In genomic region chr3:130556263-130556662, GRCm38 (mm10) we compare ENCODE assay signal across 27 mouse cellular contexts.
A peak's percentile ranks its signal among the peaks of the same experiment; 100 is the strongest.
DNase-seq lines count a peak whose midpoint lies in the region; ATAC-seq and TF ChIP-seq lines count a peak whose summit lies in the region.
"Had no signal": no experiment of that assay in that cellular context is flagged by ENCODE, and none has a peak within 500 bp of the region (broad histone marks: within the 10 kb centered on the region; RNA-seq: fewer than 3 reads in every experiment).

No protein-coding gene starts in this region.

- no peak for ATAC-seq in kidney, embryonic 15.5 days (replicated peaks; ENCODE audit: low FRiP score)
- no peak for ATAC-seq in kidney, postnatal 0 days (replicated peaks; ENCODE audit: low FRiP score, low read depth)
- no peak; the same call in 1 of the 2 replicates for ATAC-seq in kidney, embryonic 14.5 days (ENCODE audit: low FRiP score, low TSS enrichment)
- ATAC-seq in stomach, embryonic 14.5 days (ENCODE audit: insufficient number of reproducible peaks, insufficient read depth, low FRiP score, low read depth), result peak; percentile 75; the same call in 1 of the 2 replicates
- peak; percentile 86 for ATAC-seq in stomach, embryonic 16.5 days (ENCODE audit: insufficient read depth, low FRiP score)
- ATAC-seq: CD4-positive, CD25-positive, alpha-beta regulatory T cell, adult 4 months; forebrain, embryonic 13.5 days; forebrain, embryonic 15.5 days; Patski had no signal

- WGBS in kidney, embryonic 15.5 days, result 32% methylated on average over 1 of the region's 1 CpGs
- WGBS in kidney, postnatal 0 days, result 24% methylated on average over 1 of the region's 1 CpGs
- 45% methylated on average over 1 of the region's 1 CpGs for WGBS in kidney, embryonic 14.5 days
- 14% methylated on average over 1 of the region's 1 CpGs for WGBS in stomach, embryonic 14.5 days
- WGBS in stomach, embryonic 16.5 days, result 15% methylated on average over 1 of the region's 1 CpGs

- DNase-seq in kidney, postnatal 25 days, result no peak
- DNase-seq in kidney, postnatal 0 days (ENCODE audit: low spot score), result peak; percentile 67
- no peak for DNase-seq in embryo, embryonic 9.5 days (ENCODE audit: extremely low spot score)
- DNase-seq in T-cell, adult 2 months (ENCODE audit: low spot score), result no peak
- DNase-seq: adrenal gland, adult 2 months; adrenal gland, postnatal 10 days; adrenal gland, postnatal 25 days; B cell, adult 2 months; cerebellum, adult 11 months; cerebellum, adult 18-20 months; cerebellum, adult 8-10 months; cerebellum, adult 9-11 months; cerebellum, postnatal 14 days; cerebellum, postnatal 36 days; embryo, embryonic 11 days had no signal

- no peaks in the 10 kb centered on the region for H3K27me3 ChIP-seq in kidney, embryonic 15.5 days
- H3K27me3 ChIP-seq in kidney, postnatal 0 days (ENCODE audit: insufficient read depth, low read length), result no peaks in the 10 kb centered on the region
- no peaks in the 10 kb centered on the region for H3K27me3 ChIP-seq in kidney, embryonic 14.5 days (ENCODE audit: control insufficient read depth, insufficient read depth, low read length)
- H3K27me3 ChIP-seq in stomach, embryonic 14.5 days (ENCODE audit: control insufficient read depth, insufficient read depth, low read length), result peaks cover 2% of the 10 kb centered on the region; the same call in 1 of the 2 replicates
- H3K27me3 ChIP-seq in stomach, embryonic 16.5 days (ENCODE audit: control insufficient read depth, insufficient read depth, low read length), result peaks cover 9% of the 10 kb centered on the region; the same call in 1 of the 2 replicates
- H3K27me3 ChIP-seq: CH12.LX; embryonic facial prominence, embryonic 12.5 days; forebrain, embryonic 13.5 days; forebrain, embryonic 15.5 days had no signal

- no peaks in the 10 kb centered on the region for H3K9me3 ChIP-seq in kidney, embryonic 15.5 days (replicated peaks)
- H3K9me3 ChIP-seq in kidney, postnatal 0 days (replicated peaks; ENCODE audit: low read length), result no peaks in the 10 kb centered on the region
- no peaks in the 10 kb centered on the region for H3K9me3 ChIP-seq in kidney, embryonic 14.5 days (ENCODE audit: control insufficient read depth, low read length)
- H3K9me3 ChIP-seq in stomach, embryonic 14.5 days (ENCODE audit: control insufficient read depth, low read depth, low read length), result no peaks in the 10 kb centered on the region
- H3K9me3 ChIP-seq in stomach, embryonic 16.5 days (replicated peaks; ENCODE audit: control insufficient read depth, low read length), result no peaks in the 10 kb centered on the region
- H3K9me3 ChIP-seq: embryonic facial prominence, embryonic 10.5 days; embryonic facial prominence, embryonic 12.5 days; forebrain, embryonic 13.5 days; forebrain, embryonic 15.5 days had no signal

- H3K36me3 ChIP-seq in kidney, embryonic 15.5 days, result no peaks in the 10 kb centered on the region
- H3K36me3 ChIP-seq in kidney, postnatal 0 days (ENCODE audit: insufficient read depth, low read length), result no peaks in the 10 kb centered on the region
- H3K36me3 ChIP-seq in kidney, embryonic 14.5 days (ENCODE audit: control insufficient read depth, insufficient read depth, low read length), result no peaks in the 10 kb centered on the region
- H3K36me3 ChIP-seq in stomach, embryonic 14.5 days (ENCODE audit: control insufficient read depth, insufficient read depth, low read length), result no peaks in the 10 kb centered on the region
- no peaks in the 10 kb centered on the region for H3K36me3 ChIP-seq in stomach, embryonic 16.5 days (ENCODE audit: control insufficient read depth, insufficient read depth, low read length)
- H3K36me3 ChIP-seq: embryonic facial prominence, embryonic 10.5 days; embryonic facial prominence, embryonic 12.5 days; forebrain, embryonic 15.5 days; G1E had no signal

- H3K9ac ChIP-seq in kidney, embryonic 15.5 days, result no peak overlapping the region
- no peak overlapping the region for H3K9ac ChIP-seq in kidney, postnatal 0 days (ENCODE audit: low read depth, low read length)
- H3K9ac ChIP-seq in kidney, embryonic 14.5 days (ENCODE audit: low read depth, low read length), result no peak overlapping the region
- H3K9ac ChIP-seq in stomach, embryonic 14.5 days (replicated peaks; ENCODE audit: low read depth, low read length), result no peak overlapping the region
- no peak overlapping the region for H3K9ac ChIP-seq in stomach, embryonic 16.5 days (ENCODE audit: low read length)
- H3K9ac ChIP-seq: embryonic facial prominence, embryonic 12.5 days; forebrain, embryonic 13.5 days; forebrain, embryonic 15.5 days had no signal

- no peaks in the 10 kb centered on the region for H3K4me1 ChIP-seq in kidney, embryonic 15.5 days
- H3K4me1 ChIP-seq in kidney, postnatal 0 days (replicated peaks; ENCODE audit: insufficient read depth, low read length), result no peaks in the 10 kb centered on the region
- H3K4me1 ChIP-seq in kidney, embryonic 14.5 days (ENCODE audit: control insufficient read depth, insufficient read depth, low read length), result no peaks in the 10 kb centered on the region
- no peaks in the 10 kb centered on the region for H3K4me1 ChIP-seq in stomach, embryonic 14.5 days (ENCODE audit: control insufficient read depth, insufficient read depth, low read length)
- no peaks in the 10 kb centered on the region for H3K4me1 ChIP-seq in stomach, embryonic 16.5 days (ENCODE audit: control insufficient read depth, insufficient read depth, low read length)
- H3K4me1 ChIP-seq: embryonic facial prominence, embryonic 10.5 days; embryonic facial prominence, embryonic 12.5 days; forebrain, embryonic 13.5 days; forebrain, embryonic 15.5 days had no signal

- no peak for TF ChIP-seq CTCF in kidney, postnatal 0 days (IDR thresholded peaks at IDR 0.05; ENCODE audit: low read depth)

- H3K27ac ChIP-seq in kidney, embryonic 15.5 days, result peak overlapping the region; percentile 60; the same call in 1 of the 2 replicates
- no peak overlapping the region for H3K27ac ChIP-seq in kidney, postnatal 0 days
- H3K27ac ChIP-seq in kidney, embryonic 14.5 days (ENCODE audit: low read depth, low read length), result no peak overlapping the region
- H3K27ac ChIP-seq in stomach, embryonic 14.5 days (ENCODE audit: low read length), result no peak overlapping the region
- H3K27ac ChIP-seq in stomach, embryonic 16.5 days (ENCODE audit: low read length), result no peak overlapping the region
- H3K27ac ChIP-seq: embryonic facial prominence, embryonic 10.5 days; embryonic facial prominence, embryonic 12.5 days; forebrain, embryonic 13.5 days; forebrain, embryonic 15.5 days had no signal

- no peak overlapping the region for H3K4me2 ChIP-seq in kidney, embryonic 15.5 days
- H3K4me2 ChIP-seq in kidney, postnatal 0 days (ENCODE audit: low read length), result no peak overlapping the region
- no peak overlapping the region for H3K4me2 ChIP-seq in kidney, embryonic 14.5 days (replicated peaks; ENCODE audit: low read depth, low read length)
- no peak overlapping the region for H3K4me2 ChIP-seq in stomach, embryonic 14.5 days (replicated peaks; ENCODE audit: low read depth, low read length)
- H3K4me2 ChIP-seq in stomach, embryonic 16.5 days (ENCODE audit: low read depth, low read length), result no peak overlapping the region
- H3K4me2 ChIP-seq: embryonic facial prominence, embryonic 12.5 days; forebrain, embryonic 13.5 days; forebrain, embryonic 15.5 days had no signal

- H3K4me3 ChIP-seq in kidney, embryonic 15.5 days (replicated peaks), result no peak overlapping the region
- H3K4me3 ChIP-seq in kidney, postnatal 0 days (replicated peaks; ENCODE audit: low read depth, low read length), result no peak overlapping the region
- no peak overlapping the region for H3K4me3 ChIP-seq in kidney, embryonic 14.5 days (ENCODE audit: low read length)
- H3K4me3 ChIP-seq in stomach, embryonic 14.5 days (ENCODE audit: low read depth, low read length), result no peak overlapping the region
- H3K4me3 ChIP-seq in stomach, embryonic 16.5 days (replicated peaks; ENCODE audit: low read length), result no peak overlapping the region
- H3K4me3 ChIP-seq: embryonic facial prominence, embryonic 10.5 days; embryonic facial prominence, embryonic 12.5 days; forebrain, embryonic 13.5 days; forebrain, embryonic 15.5 days had no signal

Comparison
In these comparisons a context has a peak if more than half of its experiments do, and no peak if none do; other contexts are left out.
1. ATAC-seq: peak in stomach, embryonic 14.5 days (single experiment) and stomach, embryonic 16.5 days (single experiment); none in kidney, embryonic 15.5 days (single experiment), kidney, postnatal 0 days (single experiment) and kidney, embryonic 14.5 days (single experiment).